ENCODE assay signal across 21 mouse cellular contexts in genomic region chr11:107327326-107327725, GRCm38 (mm10).
DNase-seq lines count a peak whose midpoint lies in the region; ATAC-seq lines count a peak whose summit lies in the region.
"Had no signal": no experiment of that assay in that cellular context is flagged by ENCODE, and none has a peak within 500 bp of the region (broad histone marks: within the 10 kb centered on the region; RNA-seq: fewer than 3 reads in every experiment).

No protein-coding gene starts in this region.

- H3K4me3 ChIP-seq in heart, embryonic 12.5 days, result no peak overlapping the region
- H3K4me3 ChIP-seq in liver, embryonic 16.5 days (ENCODE audit: low read depth, low read length), result no peak overlapping the region
- H3K4me3 ChIP-seq in liver, embryonic 12.5 days, result no peak overlapping the region
- H3K4me3 ChIP-seq in forebrain, embryonic 14.5 days (ENCODE audit: low read depth, low read length), result no peak overlapping the region
- H3K4me3 ChIP-seq: hindbrain, embryonic 10.5 days; limb, embryonic 13.5 days; stomach, embryonic 15.5 days had no signal

- DNase-seq in heart, adult 11 months, result peak; percentile 98
- DNase-seq in gastrocnemius, postnatal 14 days, result peak; percentile 30
- DNase-seq in retina, postnatal 1 day, result peak; percentile 65
- DNase-seq in forebrain, embryonic 14.5 days (ENCODE audit: low spot score), result no peak
- DNase-seq: B cell, adult 2 months; embryo, embryonic 11 days; layer of hippocampus, postnatal 36 days; lung, embryonic 14.5 days; lung, postnatal 4 days; right cerebral cortex, postnatal 25 days; thymus, adult 18-20 months had no signal

- no peak overlapping the region for H3K9ac ChIP-seq in heart, embryonic 12.5 days
- no peak overlapping the region for H3K9ac ChIP-seq in liver, embryonic 16.5 days (ENCODE audit: low read depth, low read length)
- H3K9ac ChIP-seq in liver, embryonic 12.5 days, result no peak overlapping the region
- H3K9ac ChIP-seq in forebrain, embryonic 14.5 days (ENCODE audit: low read length), result no peak overlapping the region
- H3K9ac ChIP-seq: limb, embryonic 13.5 days; lung, embryonic 14.5 days; stomach, embryonic 15.5 days had no signal

- 80% methylated on average over 10 of the region's 10 CpGs for WGBS in heart, embryonic 12.5 days
- 72% methylated on average over 10 of the region's 10 CpGs for WGBS in liver, embryonic 16.5 days (ENCODE audit: insufficient replicate concordance)
- 78% methylated on average over 10 of the region's 10 CpGs for WGBS in liver, embryonic 12.5 days (ENCODE audit: insufficient replicate concordance)
- 91% methylated on average over 10 of the region's 10 CpGs for WGBS in forebrain, embryonic 14.5 days

- H3K36me3 ChIP-seq in heart, embryonic 12.5 days, result peaks cover under 1% of the 10 kb centered on the region; the same call in 1 of the 2 replicates
- no peaks in the 10 kb centered on the region for H3K36me3 ChIP-seq in liver, embryonic 16.5 days (ENCODE audit: control insufficient read depth, insufficient read depth)
- H3K36me3 ChIP-seq in liver, embryonic 12.5 days, result 0 out of 2 replicates have a peak, but pooled peaks cover 2% of the 10 kb centered on the region
- H3K36me3 ChIP-seq in forebrain, embryonic 14.5 days (ENCODE audit: control insufficient read depth, insufficient read depth, low read length), result no peaks in the 10 kb centered on the region
- H3K36me3 ChIP-seq: hindbrain, embryonic 10.5 days; stomach, embryonic 15.5 days had no signal

- no peaks in the 10 kb centered on the region; the same call in 1 of the 2 replicates for H3K9me3 ChIP-seq in heart, embryonic 12.5 days (replicated peaks)
- H3K9me3 ChIP-seq in liver, embryonic 16.5 days (replicated peaks; ENCODE audit: control insufficient read depth, low read length), result no peaks in the 10 kb centered on the region
- no peaks in the 10 kb centered on the region for H3K9me3 ChIP-seq in liver, embryonic 12.5 days (replicated peaks)
- H3K9me3 ChIP-seq in forebrain, embryonic 14.5 days (replicated peaks; ENCODE audit: control insufficient read depth, low read length), result no peaks in the 10 kb centered on the region; the same call in 1 of the 2 replicates
- H3K9me3 ChIP-seq: hindbrain, embryonic 10.5 days; limb, embryonic 13.5 days; stomach, embryonic 15.5 days had no signal

- H3K27ac ChIP-seq in heart, embryonic 12.5 days (ENCODE audit: poor library complexity, severe bottlenecking), result no peak overlapping the region
- H3K27ac ChIP-seq in liver, embryonic 16.5 days (ENCODE audit: low read length), result no peak overlapping the region
- H3K27ac ChIP-seq in liver, embryonic 12.5 days, result no peak overlapping the region
- no peak overlapping the region for H3K27ac ChIP-seq in forebrain, embryonic 14.5 days (ENCODE audit: low read depth, low read length)
- H3K27ac ChIP-seq: hindbrain, embryonic 10.5 days; hindbrain, postnatal 0 days; limb, embryonic 13.5 days; stomach, embryonic 15.5 days had no signal

- H3K27me3 ChIP-seq in heart, embryonic 12.5 days (replicated peaks), result no peaks in the 10 kb centered on the region
- no peaks in the 10 kb centered on the region for H3K27me3 ChIP-seq in liver, embryonic 16.5 days (ENCODE audit: control insufficient read depth, insufficient read depth, low read depth, low read length)
- no peaks in the 10 kb centered on the region for H3K27me3 ChIP-seq in liver, embryonic 12.5 days (replicated peaks)
- no peaks in the 10 kb centered on the region for H3K27me3 ChIP-seq in forebrain, embryonic 14.5 days (replicated peaks; ENCODE audit: control insufficient read depth, insufficient read depth, low read length)
- H3K27me3 ChIP-seq: limb, embryonic 13.5 days; stomach, embryonic 15.5 days had no signal

- intact Hi-C loops in gastrocnemius, postnatal 14 days (cut with DNase I; ENCODE audit: low total_unique reads), result no loop called here

- H3K4me2 ChIP-seq in heart, embryonic 12.5 days, result no peak overlapping the region
- no peak overlapping the region for H3K4me2 ChIP-seq in liver, embryonic 16.5 days (ENCODE audit: low read depth, low read length)
- H3K4me2 ChIP-seq in liver, embryonic 12.5 days, result no peak overlapping the region
- no peak overlapping the region for H3K4me2 ChIP-seq in forebrain, embryonic 14.5 days (ENCODE audit: low read length)
- H3K4me2 ChIP-seq: limb, embryonic 13.5 days; lung, embryonic 14.5 days; midbrain, embryonic 11.5 days; stomach, embryonic 15.5 days had no signal

- H3K4me1 ChIP-seq in heart, embryonic 12.5 days (replicated peaks), result peaks cover 13% of the 10 kb centered on the region
- no peaks in the 10 kb centered on the region for H3K4me1 ChIP-seq in liver, embryonic 16.5 days (ENCODE audit: control insufficient read depth, low read depth, low read length)
- H3K4me1 ChIP-seq in liver, embryonic 12.5 days, result no peaks in the 10 kb centered on the region
- peaks cover 10% of the 10 kb centered on the region for H3K4me1 ChIP-seq in forebrain, embryonic 14.5 days (ENCODE audit: control insufficient read depth, insufficient read depth, low read length)
- H3K4me1 ChIP-seq: limb, embryonic 13.5 days; stomach, embryonic 15.5 days had no signal

- ATAC-seq in heart, embryonic 12.5 days (ENCODE audit: insufficient number of reproducible peaks, low FRiP score), result no peak
- peak; percentile 16; the same call in 1 of the 2 replicates for ATAC-seq in liver, embryonic 16.5 days (ENCODE audit: low read depth)
- ATAC-seq in liver, embryonic 12.5 days, result no peak
- ATAC-seq in forebrain, embryonic 14.5 days, result no peak
- ATAC-seq: forebrain, embryonic 16.5 days; hindbrain, postnatal 0 days; intestine, postnatal 0 days had no signal
